Mouse (Mus musculus): ENCODE measurements at regions not wholly inside any gene's neighbourhood (a gene's known extent, or its start where the extent isn't known, plus 50 kb on each side); places are given as distances from the start of the nearest gene placed in this dataset.

GRCm38 (mm10) chr3:126058585-126058984, 120.2 kb upstream of the Ugt8a start:
- TF ChIP-seq CTCF (IDR thresholded peaks at IDR 0.05): no peak
- no peak for TF ChIP-seq EP300 (IDR thresholded peaks at IDR 0.05)
